Mouse (Mus musculus) embryonic facial prominence, embryonic 11.5 days (tissue): ENCODE measurements around the gene Eif4b. TPM values are rescaled to one million over a fixed set of nuclear protein-coding genes. Genes with fewer than 3 reads are reported as not detected.

Experiments used
- ATAC-seq: fragments of 200-750 bp; cut with Nextera tagmentation; replicated peaks from 2 replicates; pipeline ENCODE4 v1.8.0; 2017; ENCODE audit warnings: low read depth; ENCODE audit not compliant: insufficient number of reproducible peaks, low FRiP score, low TSS enrichment
- DNase-seq: peaks from one replicate; pipeline ENCODE4 v3.0.0-alpha.2; 2015; ENCODE audit warnings: low spot score
- H3K27ac ChIP-seq: fragments of 300-500 bp; sonication (generic); replicated peaks from 2 replicates; pipeline ENCODE4 v1.5.1; 2014; ENCODE audit warnings: mild to moderate bottlenecking, low read depth, low read length, control low read depth
- H3K27me3 ChIP-seq: fragments of 300-500 bp; sonication (generic); 2 replicates; pipeline ENCODE4 v1.6.1; 2014; ENCODE audit warnings: mild to moderate bottlenecking, low read length, moderate library complexity, mixed read lengths; ENCODE audit not compliant: control insufficient read depth, insufficient read depth
- H3K36me3 ChIP-seq: fragments of 300-500 bp; sonication (generic); replicated peaks from 2 replicates; pipeline ENCODE4 v1.6.1; 2014; ENCODE audit warnings: low read depth, mild to moderate bottlenecking, low read length, moderate library complexity, mixed read lengths; ENCODE audit not compliant: control insufficient read depth, insufficient read depth
- H3K4me1 ChIP-seq: fragments of 300-500 bp; sonication (generic); 2 replicates; pipeline ENCODE4 v1.6.1; 2014; ENCODE audit warnings: low read length, mixed read lengths; ENCODE audit not compliant: control insufficient read depth, insufficient read depth
- H3K4me2 ChIP-seq: fragments of 300-500 bp; sonication (generic); 2 replicates; pipeline ENCODE4 v1.6.1; 2014; ENCODE audit warnings: low read depth, mild to moderate bottlenecking, control low read depth, low read length, moderate library complexity
- H3K4me3 ChIP-seq: fragments of 300-500 bp; sonication (generic); 2 replicates; pipeline ENCODE4 v1.5.1; 2014; ENCODE audit warnings: low read depth, low read length, control low read depth
- H3K9ac ChIP-seq: fragments of 300-500 bp; sonication (generic); replicated peaks from 2 replicates; pipeline ENCODE4 v1.6.1; 2014; ENCODE audit warnings: mild to moderate bottlenecking, control low read depth, low read length
- H3K9me3 ChIP-seq: fragments of 300-500 bp; sonication (generic); replicated peaks from 2 replicates; pipeline ENCODE4 v1.6.1; 2016; ENCODE audit warnings: mild to moderate bottlenecking, low read length, inconsistent platforms, mixed read lengths; ENCODE audit not compliant: control insufficient read depth
- WGBS: fragments of 180-500 bp; shearing (Covaris S2); extraction: QIAGEN DNeasy Blood & Tissue Kit; methylation state at CpG from one replicate; pipeline ENCODE4 v1.1.7; 2014; 5-methylcytosine and 5-hydroxymethylcytosine counted together
- polyA plus RNA-seq: library from polyadenylated mRNA; unstranded; fragments of >200 nt; fragmentation: Nextera tagmentation; extraction: Ambion mirVana; gene quantifications from 2 replicates; pipeline ENCODE4 v1.2.1, GENCODE M21; 2014

Eif4b gene
- polyA plus RNA-seq, 1 experiment from 2014 or later = 130 TPM

- no peak overlapping the region for H3K4me2 ChIP-seq
- no peaks in the 10 kb centered on the region for H3K9me3 ChIP-seq
- no peak for ATAC-seq
These were observed 31.6 kb upstream of the Eif4b start for GRCm38 (mm10) chr15:102041951-102042350.

GRCm38 (mm10) chr15:102044745-102045144, 28.8 kb upstream of the Eif4b start:
- H3K9ac ChIP-seq = no peak overlapping the region
- H3K9me3 ChIP-seq = no peaks in the 10 kb centered on the region
- no peak overlapping the region for H3K4me3 ChIP-seq
- 86% methylated on average over 3 of the region's 3 CpGs for WGBS
- no peak for ATAC-seq
- H3K27ac ChIP-seq = no peak overlapping the region
- H3K4me1 ChIP-seq = no peaks in the 10 kb centered on the region
- no peaks in the 10 kb centered on the region for H3K36me3 ChIP-seq
- no peak for DNase-seq
- no peak overlapping the region for H3K4me2 ChIP-seq
- no peaks in the 10 kb centered on the region for H3K27me3 ChIP-seq

More at GRCm38 (mm10) chr15:102041951-102042350, 31.6 kb upstream of the Eif4b start:
- 70% methylated on average over 7 of the region's 7 CpGs for WGBS
- Histone ChIP-seq H3K27me3 (no peaks in the 10 kb centered on the region), H3K9ac (no peak overlapping the region), H3K36me3 (no peaks in the 10 kb centered on the region), H3K4me3 (no peak overlapping the region), H3K4me1 (no peaks in the 10 kb centered on the region), H3K27ac (no peak overlapping the region)
- DNase-seq = no peak

- no peaks in the 10 kb centered on the region for H3K27me3 ChIP-seq
- WGBS = 88% methylated on average over 10 of the region's 10 CpGs
- no peak overlapping the region for H3K4me3 ChIP-seq
- H3K9me3 ChIP-seq = no peaks in the 10 kb centered on the region
- ATAC-seq (no peak), DNase-seq (no peak)
- H3K4me2 ChIP-seq = no peak overlapping the region
- no peak overlapping the region for H3K9ac ChIP-seq
- no peaks in the 10 kb centered on the region for H3K4me1 ChIP-seq
- no peaks in the 10 kb centered on the region for H3K36me3 ChIP-seq
- no peak overlapping the region for H3K27ac ChIP-seq
These were observed 27.9 kb upstream of the Eif4b start for GRCm38 (mm10) chr15:102045691-102046090.

- no peak overlapping the region for H3K27ac ChIP-seq
- DNase-seq (no peak), ATAC-seq (no peak)
- H3K27me3 ChIP-seq = no peaks in the 10 kb centered on the region
- no peak overlapping the region for H3K4me3 ChIP-seq
- H3K36me3 ChIP-seq = no peaks in the 10 kb centered on the region
- H3K4me1 ChIP-seq = no peaks in the 10 kb centered on the region
- 88% methylated on average over 6 of the region's 6 CpGs for WGBS
- H3K9ac ChIP-seq = no peak overlapping the region
- H3K9me3 ChIP-seq = no peaks in the 10 kb centered on the region
- H3K4me2 ChIP-seq = no peak overlapping the region
These were observed 25.6 kb upstream of the Eif4b start for GRCm38 (mm10) chr15:102048006-102048405.

GRCm38 (mm10) chr15:102049871-102050270, 23.7 kb upstream of the Eif4b start:
- Histone ChIP-seq H3K4me1 (no peaks in the 10 kb centered on the region), H3K9me3 (no peaks in the 10 kb centered on the region)
- ATAC-seq = no peak

GRCm38 (mm10) chr15:102051920-102052683, 21.5 kb upstream of the Eif4b start:
- Histone ChIP-seq H3K9me3 (no peaks in the 10 kb centered on the region), H3K27ac (peak overlapping the region; percentile 43), H3K4me3 (peak overlapping the region; percentile 43), H3K4me1 (no peaks in the 10 kb centered on the region), H3K36me3 (no peaks in the 10 kb centered on the region), H3K4me2 (peak overlapping the region; percentile 77), H3K27me3 (no peaks in the 10 kb centered on the region), H3K9ac (peak overlapping the region; percentile 79)
- DNase-seq (peak; percentile 79), ATAC-seq (peak; percentile 84)
- 2% methylated on average over 27 of the region's 33 CpGs for WGBS

More at GRCm38 (mm10) chr15:102049871-102050270, 23.7 kb upstream of the Eif4b start:
- Histone ChIP-seq H3K9ac (no peak overlapping the region), H3K27me3 (no peaks in the 10 kb centered on the region), H3K27ac (no peak overlapping the region), H3K36me3 (no peaks in the 10 kb centered on the region), H3K4me2 (no peak overlapping the region), H3K4me3 (no peak overlapping the region)
- no peak for DNase-seq

- DNase-seq (no peak), ATAC-seq (no peak)
- 86% methylated on average over 15 of the region's 15 CpGs for WGBS
- Histone ChIP-seq H3K4me2 (no peak overlapping the region), H3K4me3 (no peak overlapping the region), H3K27ac (no peak overlapping the region), H3K36me3 (no peaks in the 10 kb centered on the region), H3K27me3 (no peaks in the 10 kb centered on the region), H3K9ac (no peak overlapping the region), H3K4me1 (no peaks in the 10 kb centered on the region), H3K9me3 (no peaks in the 10 kb centered on the region)
These were observed 16.9 kb upstream of the Eif4b start for GRCm38 (mm10) chr15:102056495-102057174.

GRCm38 (mm10) chr15:102065661-102066325, 7.8 kb upstream of the Eif4b start:
- no peak overlapping the region for H3K27ac ChIP-seq
- H3K27me3 ChIP-seq = no peaks in the 10 kb centered on the region
- no peaks in the 10 kb centered on the region for H3K36me3 ChIP-seq
- DNase-seq (peak; percentile 97), ATAC-seq (peak; percentile 76)
- H3K4me1 ChIP-seq = no peaks in the 10 kb centered on the region
- H3K9me3 ChIP-seq = no peaks in the 10 kb centered on the region
- H3K9ac ChIP-seq = no peak overlapping the region; the same call in 1 of the 2 replicates
- no peak overlapping the region for H3K4me2 ChIP-seq
- H3K4me3 ChIP-seq = no peak overlapping the region
- WGBS = 4% methylated on average over 20 of the region's 20 CpGs
